Comparison of ENCODE assay signal across 10 mouse cellular contexts in the genomic region with DNA sequence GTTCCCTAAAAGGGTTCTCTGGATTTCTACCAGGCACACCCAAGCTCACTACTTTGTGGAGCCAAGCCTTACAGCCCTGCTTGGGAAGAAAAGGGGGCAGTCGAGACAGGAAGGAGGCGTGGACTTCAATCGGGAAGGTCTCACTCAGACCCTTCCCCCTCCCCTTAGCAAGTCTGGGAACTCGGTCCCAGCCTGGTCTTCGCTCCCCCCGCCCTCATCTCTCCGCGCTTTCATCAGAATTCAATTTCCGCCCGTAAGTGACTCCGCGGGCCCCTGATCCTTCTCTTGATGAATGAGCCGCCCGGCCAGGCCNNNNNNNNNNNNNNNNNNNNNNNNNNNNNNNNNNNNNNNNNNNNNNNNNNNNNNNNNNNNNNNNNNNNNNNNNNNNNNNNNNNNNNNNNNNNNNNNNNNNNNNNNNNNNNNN.
A peak's percentile ranks its signal among the peaks of the same experiment; 100 is the strongest.
DNase-seq lines count a peak whose midpoint lies in the region; ATAC-seq and TF ChIP-seq lines count a peak whose summit lies in the region.
"Had no signal": no experiment of that assay in that cellular context is flagged by ENCODE, and none has a peak within 500 bp of the region (broad histone marks: within the 10 kb centered on the region; RNA-seq: fewer than 3 reads in every experiment).

No protein-coding gene starts in this region.

- WGBS in kidney, embryonic 15.5 days, result under 1% methylated on average over 14 of the region's 14 CpGs
- 17% methylated on average over 14 of the region's 14 CpGs for WGBS in kidney, adult 2 months
- under 1% methylated on average over 14 of the region's 14 CpGs for WGBS in hindbrain, embryonic 16.5 days

- TF ChIP-seq CTCF in kidney, adult 2 months (conservative IDR thresholded peaks at IDR 0.05; ENCODE audit: insufficient read depth, insufficient read length, low read depth, low read length), result no peak

- H3K4me1 ChIP-seq in kidney, embryonic 15.5 days, result peaks cover 56% of the 10 kb centered on the region
- no peaks in the 10 kb centered on the region for H3K4me1 ChIP-seq in kidney, adult 2 months (ENCODE audit: control insufficient read depth, insufficient read depth, low read length)
- H3K4me1 ChIP-seq in hindbrain, embryonic 16.5 days (ENCODE audit: control insufficient read depth, insufficient read depth, low read depth, low read length), result peaks cover 29% of the 10 kb centered on the region

- H3K27me3 ChIP-seq in kidney, embryonic 15.5 days, result peaks cover 70% of the 10 kb centered on the region
- H3K27me3 ChIP-seq in kidney, adult 2 months (replicated peaks; ENCODE audit: control insufficient read depth, insufficient read depth, low read length), result peaks cover 7% of the 10 kb centered on the region
- peaks cover 45% of the 10 kb centered on the region for H3K27me3 ChIP-seq in hindbrain, embryonic 16.5 days (replicated peaks; ENCODE audit: control insufficient read depth, insufficient read depth, low read length)

- no peak for DNase-seq in kidney, adult 2 months
- peak; percentile 70 for DNase-seq in embryo, embryonic 9.5 days (ENCODE audit: extremely low spot score)
- peak; percentile 71 for DNase-seq in neural tube, embryonic 10.5 days (ENCODE audit: extremely low spot score, low spot score)
- DNase-seq in adrenal gland, postnatal 25 days, result no peak
- no peak for DNase-seq in testis, postnatal 10 days (ENCODE audit: low spot score)
- DNase-seq in natural killer cell, adult 2 months (ENCODE audit: low spot score in 2 of 2), result no peak

- H3K9ac ChIP-seq in kidney, embryonic 15.5 days, result no peak overlapping the region
- peak overlapping the region; percentile 48 for H3K9ac ChIP-seq in hindbrain, embryonic 16.5 days (ENCODE audit: low read depth, low read length)
- H3K9ac ChIP-seq: liver, embryonic 14.5 days had no signal

- no peak for TF ChIP-seq POLR2A in kidney, adult 2 months (IDR thresholded peaks at IDR 0.05; ENCODE audit: low read depth, low read length)

- peak overlapping the region; percentile 91 for H3K27ac ChIP-seq in kidney, embryonic 15.5 days
- H3K27ac ChIP-seq in kidney, adult 2 months (ENCODE audit: insufficient read depth, low read depth, low read length), result no peak overlapping the region
- peak overlapping the region; percentile 71 for H3K27ac ChIP-seq in hindbrain, embryonic 16.5 days (ENCODE audit: low read depth, low read length)
- H3K27ac ChIP-seq: liver, embryonic 14.5 days had no signal

- peak overlapping the region; percentile 83 for H3K4me2 ChIP-seq in kidney, embryonic 15.5 days
- peak overlapping the region; percentile 55 for H3K4me2 ChIP-seq in hindbrain, embryonic 16.5 days (ENCODE audit: low read length)

- ATAC-seq in kidney, embryonic 15.5 days (replicated peaks; ENCODE audit: low FRiP score), result peak; percentile 68
- ATAC-seq in hindbrain, embryonic 16.5 days, result 0 out of 2 replicates have a peak, but pooled peaks have one; percentile 18
- ATAC-seq: CD4-positive, CD25-positive, alpha-beta regulatory T cell, adult 4 months had no signal

- H3K9me3 ChIP-seq in kidney, embryonic 15.5 days (replicated peaks), result no peaks in the 10 kb centered on the region
- no peaks in the 10 kb centered on the region for H3K9me3 ChIP-seq in hindbrain, embryonic 16.5 days (ENCODE audit: control insufficient read depth, low read length)

- peak overlapping the region; percentile 46 for H3K4me3 ChIP-seq in kidney, embryonic 15.5 days (replicated peaks)
- H3K4me3 ChIP-seq in kidney, adult 2 months (ENCODE audit: insufficient read depth, low read depth, low read length), result no peak overlapping the region
- peak overlapping the region; percentile 32 for H3K4me3 ChIP-seq in hindbrain, embryonic 16.5 days (ENCODE audit: low read length)

- H3K36me3 ChIP-seq in kidney, embryonic 15.5 days, result no peaks in the 10 kb centered on the region
- H3K36me3 ChIP-seq in kidney, adult 2 months (ENCODE audit: control insufficient read depth, insufficient read depth, low read length), result no peaks in the 10 kb centered on the region
- H3K36me3 ChIP-seq in hindbrain, embryonic 16.5 days (ENCODE audit: control insufficient read depth, insufficient read depth, low read length), result no peaks in the 10 kb centered on the region

Comparison
In these comparisons a context has a peak if more than half of its experiments do, and no peak if none do; other contexts are left out.
1. DNase-seq: peak in embryo, embryonic 9.5 days (single experiment) and neural tube, embryonic 10.5 days (single experiment); none in kidney, adult 2 months (single experiment), adrenal gland, postnatal 25 days (single experiment), testis, postnatal 10 days (single experiment) and natural killer cell, adult 2 months (0 of 2).